Mouse (Mus musculus) ES-E14 (cell line): ENCODE results near the gene Zbtb25.

Source experiments
- MAFK ChIP-seq: IDR thresholded peaks from 2 replicates; pipeline ENCODE4 v1.6.1; 2014; ENCODE audit warnings: mild to moderate bottlenecking, low read depth, low read length, inconsistent platforms; ENCODE audit not compliant: insufficient read depth
- ZNF384 ChIP-seq: IDR thresholded peaks from 2 replicates; pipeline ENCODE4 v1.6.1; 2012; ENCODE audit warnings: low read depth, low read length, inconsistent platforms

GRCm38 (mm10) chr12:76328567-76329354, 40.6 kb downstream of the Zbtb25 start:
- TF ChIP-seq MAFK (no peak), ZNF384 (no peak)
